Mouse (Mus musculus): ENCODE data around the gene Shisa5. TPM values are rescaled to one million over a fixed set of nuclear protein-coding genes. Genes with fewer than 3 reads are reported as not detected.
A peak's percentile ranks its signal among the peaks of the same experiment; 100 is the strongest.

The Shisa5 gene
- polyA plus RNA-seq, 1 experiment from 2014 or later: 43.6 TPM

GRCm38 (mm10) chr9:109007025-109007780, 31.2 kb upstream of the Shisa5 start:
- peaks cover 23% of the 10 kb centered on the region for H3K4me1 ChIP-seq (replicated peaks)
- 0 out of 2 replicates have a peak overlapping the region, but pooled peaks have one; percentile 56 for H3K27ac ChIP-seq
- no peak overlapping the region for H3K4me3 ChIP-seq
- 82% methylated on average over 21 of the region's 21 CpGs for WGBS
- H3K27me3 ChIP-seq (ENCODE audit: insufficient read depth, poor library complexity, severe bottlenecking): no peaks in the 10 kb centered on the region
- peaks cover 8% of the 10 kb centered on the region; the same call in 1 of the 2 replicates for H3K36me3 ChIP-seq
- H3K9me3 ChIP-seq: no peaks in the 10 kb centered on the region
- no peak for DNase-seq (ENCODE audit: low spot score)

- Histone ChIP-seq H3K4me1 (replicated peaks) (peaks cover 23% of the 10 kb centered on the region), H3K36me3 (peaks cover 8% of the 10 kb centered on the region; the same call in 1 of the 2 replicates), H3K27me3 (ENCODE audit: insufficient read depth, poor library complexity, severe bottlenecking) (no peaks in the 10 kb centered on the region), H3K4me3 (no peak overlapping the region), H3K9me3 (no peaks in the 10 kb centered on the region), H3K27ac (no peak overlapping the region; the same call in 1 of the 2 replicates)
- whole genome bisulfite sequencing: 81% methylated on average over 9 of the region's 9 CpGs
- DNase-seq (ENCODE audit: low spot score): no peak
Observed at GRCm38 (mm10) chr9:109008081-109008480, 30.3 kb upstream of the Shisa5 start.

- no peaks in the 10 kb centered on the region for H3K9me3 ChIP-seq
- H3K4me3 ChIP-seq: no peak overlapping the region
- peaks cover 8% of the 10 kb centered on the region; the same call in 1 of the 2 replicates for H3K36me3 ChIP-seq
- no peaks in the 10 kb centered on the region for H3K27me3 ChIP-seq (ENCODE audit: insufficient read depth, poor library complexity, severe bottlenecking)
- DNase-seq (ENCODE audit: low spot score): no peak
- peaks cover 23% of the 10 kb centered on the region for H3K4me1 ChIP-seq (replicated peaks)
- no peak overlapping the region for H3K27ac ChIP-seq
- WGBS: 70% methylated on average over 10 of the region's 10 CpGs
Observed at GRCm38 (mm10) chr9:109008994-109009635, 29.2 kb upstream of the Shisa5 start.

- no peak for DNase-seq (ENCODE audit: low spot score)
Observed at GRCm38 (mm10) chr9:109009636-109010315, 28.6 kb upstream of the Shisa5 start.

GRCm38 (mm10) chr9:109010316-109010690, 28.1 kb upstream of the Shisa5 start:
- WGBS: 89% methylated on average over 14 of the region's 14 CpGs
- H3K4me1 ChIP-seq (replicated peaks): peaks cover 23% of the 10 kb centered on the region
- no peak for DNase-seq (ENCODE audit: low spot score)
- H3K9me3 ChIP-seq: no peaks in the 10 kb centered on the region
- H3K36me3 ChIP-seq: peaks cover 8% of the 10 kb centered on the region; the same call in 1 of the 2 replicates
- H3K27ac ChIP-seq: no peak overlapping the region
- no peaks in the 10 kb centered on the region for H3K27me3 ChIP-seq (ENCODE audit: insufficient read depth, poor library complexity, severe bottlenecking)
- H3K4me3 ChIP-seq: no peak overlapping the region

More at GRCm38 (mm10) chr9:109009636-109010315, 28.6 kb upstream of the Shisa5 start:
- Histone ChIP-seq H3K4me1 (replicated peaks) (peaks cover 23% of the 10 kb centered on the region), H3K36me3 (peaks cover 8% of the 10 kb centered on the region; the same call in 1 of the 2 replicates), H3K27me3 (ENCODE audit: insufficient read depth, poor library complexity, severe bottlenecking) (no peaks in the 10 kb centered on the region), H3K27ac (no peak overlapping the region), H3K4me3 (no peak overlapping the region), H3K9me3 (no peaks in the 10 kb centered on the region)
- WGBS: 57% methylated on average over 17 of the region's 17 CpGs

- Histone ChIP-seq H3K36me3 (0 out of 2 replicates have a peak, but pooled peaks cover 3% of the 10 kb centered on the region), H3K4me1 (replicated peaks) (no peaks in the 10 kb centered on the region), H3K4me3 (no peak overlapping the region), H3K27me3 (ENCODE audit: insufficient read depth, poor library complexity, severe bottlenecking) (no peaks in the 10 kb centered on the region), H3K9me3 (no peaks in the 10 kb centered on the region), H3K27ac (no peak overlapping the region)
- DNase-seq (ENCODE audit: low spot score): no peak
- 88% methylated on average over 8 of the region's 8 CpGs for WGBS
Observed at GRCm38 (mm10) chr9:109015397-109015796, 23.0 kb upstream of the Shisa5 start.

- 70% methylated on average over 11 of the region's 11 CpGs for WGBS
- H3K27me3 ChIP-seq (ENCODE audit: insufficient read depth, poor library complexity, severe bottlenecking): no peaks in the 10 kb centered on the region
- H3K27ac ChIP-seq: no peak overlapping the region
- no peaks in the 10 kb centered on the region for H3K4me1 ChIP-seq (replicated peaks)
- no peak for DNase-seq (ENCODE audit: low spot score)
- no peak overlapping the region for H3K4me3 ChIP-seq
- H3K9me3 ChIP-seq: no peaks in the 10 kb centered on the region
- H3K36me3 ChIP-seq: no peaks in the 10 kb centered on the region
Observed at GRCm38 (mm10) chr9:109016973-109017604, 21.3 kb upstream of the Shisa5 start.

- WGBS: 88% methylated on average over 4 of the region's 4 CpGs
Observed at GRCm38 (mm10) chr9:109021428-109021827, 16.9 kb upstream of the Shisa5 start.

GRCm38 (mm10) chr9:109022866-109023685, 15.3 kb upstream of the Shisa5 start:
- no peaks in the 10 kb centered on the region for H3K9me3 ChIP-seq
- no peak overlapping the region for H3K27ac ChIP-seq
- no peak for DNase-seq (ENCODE audit: low spot score)
- H3K36me3 ChIP-seq: no peaks in the 10 kb centered on the region; the same call in 1 of the 2 replicates
- H3K4me3 ChIP-seq: no peak overlapping the region
- 94% methylated on average over 17 of the region's 17 CpGs for WGBS
- no peaks in the 10 kb centered on the region for H3K27me3 ChIP-seq (ENCODE audit: insufficient read depth, poor library complexity, severe bottlenecking)
- H3K4me1 ChIP-seq (replicated peaks): no peaks in the 10 kb centered on the region

More at GRCm38 (mm10) chr9:109021428-109021827, 16.9 kb upstream of the Shisa5 start:
- DNase-seq (ENCODE audit: low spot score): no peak
- no peaks in the 10 kb centered on the region for H3K9me3 ChIP-seq
- no peaks in the 10 kb centered on the region for H3K36me3 ChIP-seq
- no peaks in the 10 kb centered on the region for H3K27me3 ChIP-seq (ENCODE audit: insufficient read depth, poor library complexity, severe bottlenecking)
- H3K27ac ChIP-seq: no peak overlapping the region
- no peaks in the 10 kb centered on the region for H3K4me1 ChIP-seq (replicated peaks)
- H3K4me3 ChIP-seq: no peak overlapping the region

GRCm38 (mm10) chr9:109027521-109027920, 10.8 kb upstream of the Shisa5 start:
- H3K27ac ChIP-seq: no peak overlapping the region
- H3K36me3 ChIP-seq: no peaks in the 10 kb centered on the region; the same call in 1 of the 2 replicates
- no peaks in the 10 kb centered on the region for H3K4me1 ChIP-seq (replicated peaks)
- WGBS: 87% methylated on average over 8 of the region's 8 CpGs
- H3K27me3 ChIP-seq (ENCODE audit: insufficient read depth, poor library complexity, severe bottlenecking): no peaks in the 10 kb centered on the region
- no peak overlapping the region for H3K4me3 ChIP-seq
- no peaks in the 10 kb centered on the region for H3K9me3 ChIP-seq
- DNase-seq (ENCODE audit: low spot score): no peak

GRCm38 (mm10) chr9:109028421-109028820, 9.9 kb upstream of the Shisa5 start:
- Histone ChIP-seq H3K4me3 (no peak overlapping the region), H3K4me1 (replicated peaks) (no peaks in the 10 kb centered on the region), H3K27ac (no peak overlapping the region), H3K27me3 (ENCODE audit: insufficient read depth, poor library complexity, severe bottlenecking) (no peaks in the 10 kb centered on the region), H3K9me3 (no peaks in the 10 kb centered on the region), H3K36me3 (no peaks in the 10 kb centered on the region; the same call in 1 of the 2 replicates)
- 83% methylated on average over 3 of the region's 3 CpGs for WGBS
- no peak for DNase-seq (ENCODE audit: low spot score)

GRCm38 (mm10) chr9:109028919-109029318, 9.4 kb upstream of the Shisa5 start:
- no peaks in the 10 kb centered on the region for H3K9me3 ChIP-seq
- no peaks in the 10 kb centered on the region; the same call in 1 of the 2 replicates for H3K36me3 ChIP-seq
- 79% methylated on average over 5 of the region's 5 CpGs for WGBS
- H3K27ac ChIP-seq: no peak overlapping the region
- no peaks in the 10 kb centered on the region for H3K27me3 ChIP-seq (ENCODE audit: insufficient read depth, poor library complexity, severe bottlenecking)
- H3K4me3 ChIP-seq: no peak overlapping the region
- DNase-seq (ENCODE audit: low spot score): no peak
- no peaks in the 10 kb centered on the region for H3K4me1 ChIP-seq (replicated peaks)
